Mouse (Mus musculus): ENCODE measurements around the gene Slc30a4. TPM values are rescaled to one million over a fixed set of nuclear protein-coding genes. Genes with fewer than 3 reads are reported as not detected.

Gene Slc30a4
- polyA plus RNA-seq, 1 experiment from 2014 or later, result 12.9 TPM

- Histone ChIP-seq H3K4me1 (ENCODE audit: control insufficient read depth, insufficient read depth, low read length) (no peaks in the 10 kb centered on the region), H3K9me3 (replicated peaks; ENCODE audit: control insufficient read depth, low read length) (no peaks in the 10 kb centered on the region), H3K27ac (replicated peaks; ENCODE audit: low read depth, low read length) (no peak overlapping the region), H3K4me2 (ENCODE audit: low read depth, low read length) (no peak overlapping the region), H3K9ac (replicated peaks; ENCODE audit: low read length) (no peak overlapping the region), H3K36me3 (replicated peaks; ENCODE audit: control insufficient read depth, insufficient read depth, low read depth, low read length) (no peaks in the 10 kb centered on the region), H3K27me3 (ENCODE audit: control insufficient read depth, insufficient read depth, low read length) (no peaks in the 10 kb centered on the region), H3K4me3 (ENCODE audit: low read depth, low read length) (no peak overlapping the region)
- 63% methylated on average over 1 of the region's 1 CpGs for WGBS
- DNase-seq (ENCODE audit: low spot score), result no peak
- ATAC-seq (replicated peaks; ENCODE audit: insufficient number of reproducible peaks, low FRiP score, low TSS enrichment, low read depth), result no peak
Measured at GRCm38 (mm10) chr2:122719232-122719631, 16.8 kb upstream of the Slc30a4 start.

DNA sequence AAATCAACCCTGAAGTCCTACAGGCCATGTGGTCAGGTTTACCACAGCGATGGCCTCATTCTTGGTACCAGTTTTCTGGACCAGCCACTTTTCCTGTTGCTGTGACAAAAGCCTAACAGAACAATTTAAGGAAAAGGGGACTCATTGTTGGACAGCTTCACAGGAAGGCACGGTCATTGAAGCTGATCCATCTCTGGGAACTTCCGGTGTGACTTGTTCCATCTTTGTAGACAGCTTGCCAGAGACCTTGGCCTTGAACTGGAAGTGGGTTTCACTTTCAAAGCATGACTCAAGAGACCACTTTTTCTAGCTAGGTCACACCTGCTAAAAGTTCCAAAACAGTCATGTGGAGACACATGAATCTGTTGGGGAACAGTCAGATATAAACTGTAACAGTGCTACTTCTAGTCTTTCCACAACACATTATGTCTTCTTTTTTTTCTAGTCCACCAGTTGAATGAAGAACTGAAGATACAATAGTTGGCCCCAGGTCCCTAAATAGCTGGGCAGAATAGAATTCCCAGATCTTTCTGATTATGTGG is 13.9 kb upstream of the Slc30a4 start:
- 85% methylated on average over 3 of the region's 3 CpGs for WGBS
- no peak overlapping the region for H3K9ac ChIP-seq (replicated peaks; ENCODE audit: low read length)
- ATAC-seq (replicated peaks; ENCODE audit: insufficient number of reproducible peaks, low FRiP score, low TSS enrichment, low read depth) (no peak), DNase-seq (ENCODE audit: low spot score) (no peak)
- H3K27ac ChIP-seq (replicated peaks; ENCODE audit: low read depth, low read length), result no peak overlapping the region
- no peaks in the 10 kb centered on the region for H3K27me3 ChIP-seq (ENCODE audit: control insufficient read depth, insufficient read depth, low read length)
- H3K4me3 ChIP-seq (ENCODE audit: low read depth, low read length), result no peak overlapping the region
- no peaks in the 10 kb centered on the region for H3K36me3 ChIP-seq (replicated peaks; ENCODE audit: control insufficient read depth, insufficient read depth, low read depth, low read length)
- H3K9me3 ChIP-seq (replicated peaks; ENCODE audit: control insufficient read depth, low read length), result no peaks in the 10 kb centered on the region
- H3K4me1 ChIP-seq (ENCODE audit: control insufficient read depth, insufficient read depth, low read length), result no peaks in the 10 kb centered on the region
- no peak overlapping the region for H3K4me2 ChIP-seq (ENCODE audit: low read depth, low read length)

DNA sequence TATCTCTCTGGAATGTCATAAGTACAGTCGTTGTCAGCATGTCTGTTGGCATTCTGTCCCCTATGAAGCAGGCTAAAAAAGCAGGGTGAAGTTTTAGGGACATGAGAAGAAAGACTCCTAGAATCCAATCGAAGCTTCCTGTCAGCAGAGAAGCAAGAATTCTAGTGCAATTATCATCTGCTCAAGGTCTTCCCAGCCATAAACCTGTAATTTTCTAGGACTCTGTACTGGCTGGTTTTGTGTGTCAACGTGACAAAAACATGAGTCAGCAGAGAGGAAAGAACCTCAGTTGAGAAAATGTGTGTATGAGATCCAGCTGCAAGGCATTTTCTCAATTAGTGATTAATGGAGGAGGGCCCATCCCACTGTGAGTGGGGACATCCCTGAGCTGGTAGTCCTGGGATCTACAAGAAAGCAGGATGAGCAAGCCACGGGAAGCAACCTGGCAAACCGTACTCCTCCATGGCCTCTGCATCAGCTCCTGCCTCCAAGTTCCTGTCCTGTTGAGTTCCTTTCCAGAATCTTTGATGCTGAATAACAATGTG is 12.8 kb upstream of the Slc30a4 start:
- H3K4me2 ChIP-seq (ENCODE audit: low read depth, low read length), result no peak overlapping the region
- H3K27ac ChIP-seq (replicated peaks; ENCODE audit: low read depth, low read length), result no peak overlapping the region
- H3K27me3 ChIP-seq (ENCODE audit: control insufficient read depth, insufficient read depth, low read length), result no peaks in the 10 kb centered on the region
- H3K36me3 ChIP-seq (replicated peaks; ENCODE audit: control insufficient read depth, insufficient read depth, low read depth, low read length), result no peaks in the 10 kb centered on the region
- DNase-seq (ENCODE audit: low spot score) (no peak), ATAC-seq (replicated peaks; ENCODE audit: insufficient number of reproducible peaks, low FRiP score, low TSS enrichment, low read depth) (no peak)
- H3K4me3 ChIP-seq (ENCODE audit: low read depth, low read length), result no peak overlapping the region
- 73% methylated on average over 5 of the region's 5 CpGs for WGBS
- H3K4me1 ChIP-seq (ENCODE audit: control insufficient read depth, insufficient read depth, low read length), result no peaks in the 10 kb centered on the region
- no peaks in the 10 kb centered on the region for H3K9me3 ChIP-seq (replicated peaks; ENCODE audit: control insufficient read depth, low read length)
- H3K9ac ChIP-seq (replicated peaks; ENCODE audit: low read length), result no peak overlapping the region

DNA sequence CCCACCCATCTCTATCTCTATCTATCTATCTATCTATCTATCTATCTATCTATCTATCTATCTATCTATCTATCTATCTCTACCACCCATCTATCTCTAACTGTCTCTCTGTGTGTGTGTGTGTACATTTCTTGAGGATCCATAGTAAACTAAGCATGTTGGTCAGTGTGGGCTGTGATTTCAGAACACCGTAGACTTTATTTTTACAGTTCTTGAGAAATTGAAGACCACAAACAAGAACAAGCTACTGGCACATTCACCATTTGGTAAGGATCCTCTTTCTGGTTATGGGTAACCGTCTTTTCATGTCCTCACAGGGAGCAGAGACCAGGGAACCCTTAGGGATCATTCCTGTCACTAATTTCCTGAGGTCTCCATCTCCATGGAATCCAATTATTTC is 10.4 kb upstream of the Slc30a4 start:
- H3K4me3 ChIP-seq (ENCODE audit: low read depth, low read length), result no peak overlapping the region
- H3K9me3 ChIP-seq (replicated peaks; ENCODE audit: control insufficient read depth, low read length), result no peaks in the 10 kb centered on the region
- ATAC-seq (replicated peaks; ENCODE audit: insufficient number of reproducible peaks, low FRiP score, low TSS enrichment, low read depth), result no peak
- H3K4me2 ChIP-seq (ENCODE audit: low read depth, low read length), result no peak overlapping the region
- no peaks in the 10 kb centered on the region for H3K36me3 ChIP-seq (replicated peaks; ENCODE audit: control insufficient read depth, insufficient read depth, low read depth, low read length)
- H3K27me3 ChIP-seq (ENCODE audit: control insufficient read depth, insufficient read depth, low read length), result no peaks in the 10 kb centered on the region
- DNase-seq (ENCODE audit: low spot score), result no peak
- H3K4me1 ChIP-seq (ENCODE audit: control insufficient read depth, insufficient read depth, low read length), result no peaks in the 10 kb centered on the region
- no peak overlapping the region for H3K27ac ChIP-seq (replicated peaks; ENCODE audit: low read depth, low read length)
- 78% methylated on average over 2 of the region's 2 CpGs for WGBS
- H3K9ac ChIP-seq (replicated peaks; ENCODE audit: low read length), result no peak overlapping the region

DNA sequence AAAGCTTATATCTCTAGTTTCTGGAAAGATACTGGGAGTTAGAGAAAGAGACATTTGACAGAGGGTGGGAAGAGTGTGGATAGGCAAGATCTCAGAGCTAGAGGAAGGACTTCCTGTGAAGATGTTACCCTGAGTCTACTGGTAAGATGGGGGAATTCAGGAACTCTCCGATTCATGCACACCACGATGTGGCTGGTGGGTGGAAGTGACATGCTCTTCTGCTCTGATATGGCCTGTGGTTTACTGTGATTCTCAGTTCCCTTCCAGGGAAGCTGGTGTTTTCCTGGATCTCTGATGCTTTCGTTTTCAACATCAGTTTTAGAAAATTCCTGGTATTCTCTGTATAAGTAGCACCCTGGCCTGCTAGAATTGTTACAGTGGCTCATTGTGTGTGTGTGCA is 9.4 kb upstream of the Slc30a4 start:
- WGBS, result 72% methylated on average over 3 of the region's 3 CpGs
- DNase-seq (ENCODE audit: low spot score), result no peak
- H3K36me3 ChIP-seq (replicated peaks; ENCODE audit: control insufficient read depth, insufficient read depth, low read depth, low read length), result no peaks in the 10 kb centered on the region
- no peaks in the 10 kb centered on the region for H3K4me1 ChIP-seq (ENCODE audit: control insufficient read depth, insufficient read depth, low read length)
- H3K9me3 ChIP-seq (replicated peaks; ENCODE audit: control insufficient read depth, low read length), result no peaks in the 10 kb centered on the region
- no peak overlapping the region for H3K9ac ChIP-seq (replicated peaks; ENCODE audit: low read length)
- H3K27ac ChIP-seq (replicated peaks; ENCODE audit: low read depth, low read length), result no peak overlapping the region
- no peak overlapping the region for H3K4me3 ChIP-seq (ENCODE audit: low read depth, low read length)
- H3K27me3 ChIP-seq (ENCODE audit: control insufficient read depth, insufficient read depth, low read length), result no peaks in the 10 kb centered on the region
- no peak for ATAC-seq (replicated peaks; ENCODE audit: insufficient number of reproducible peaks, low FRiP score, low TSS enrichment, low read depth)
- no peak overlapping the region for H3K4me2 ChIP-seq (ENCODE audit: low read depth, low read length)

DNA sequence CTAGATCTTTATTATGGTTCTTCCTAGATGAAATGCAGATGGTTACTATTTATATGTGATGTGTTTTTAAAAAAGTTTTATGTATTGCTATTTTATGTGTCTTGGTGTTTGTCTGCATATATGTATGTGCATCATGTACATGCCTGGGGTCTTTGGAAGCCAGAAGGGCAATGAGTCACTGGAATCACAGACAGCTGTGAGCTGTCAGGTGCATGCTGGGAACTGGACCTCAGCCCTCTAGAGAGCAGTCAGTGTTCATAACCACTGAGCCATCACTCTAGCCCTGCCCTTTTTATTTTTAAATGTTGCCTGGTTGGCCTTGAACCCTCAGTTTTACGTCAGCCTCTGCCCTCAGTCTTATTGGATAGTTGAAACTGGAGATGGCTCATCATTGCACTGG is 6.7 kb upstream of the Slc30a4 start:
- no peak overlapping the region for H3K27ac ChIP-seq (replicated peaks; ENCODE audit: low read depth, low read length)
- 81% methylated on average over 1 of the region's 1 CpGs for WGBS
- ATAC-seq (replicated peaks; ENCODE audit: insufficient number of reproducible peaks, low FRiP score, low TSS enrichment, low read depth), result no peak
- no peaks in the 10 kb centered on the region for H3K27me3 ChIP-seq (ENCODE audit: control insufficient read depth, insufficient read depth, low read length)
- no peaks in the 10 kb centered on the region for H3K4me1 ChIP-seq (ENCODE audit: control insufficient read depth, insufficient read depth, low read length)
- H3K4me3 ChIP-seq (ENCODE audit: low read depth, low read length), result no peak overlapping the region
- no peaks in the 10 kb centered on the region for H3K9me3 ChIP-seq (replicated peaks; ENCODE audit: control insufficient read depth, low read length)
- H3K9ac ChIP-seq (replicated peaks; ENCODE audit: low read length), result no peak overlapping the region
- no peak for DNase-seq (ENCODE audit: low spot score)
- H3K4me2 ChIP-seq (ENCODE audit: low read depth, low read length), result no peak overlapping the region
- H3K36me3 ChIP-seq (replicated peaks; ENCODE audit: control insufficient read depth, insufficient read depth, low read depth, low read length), result no peaks in the 10 kb centered on the region

GRCm38 (mm10) chr2:122708080-122708479 is 5.6 kb upstream of the Slc30a4 start:
- Histone ChIP-seq H3K36me3 (replicated peaks; ENCODE audit: control insufficient read depth, insufficient read depth, low read depth, low read length) (no peaks in the 10 kb centered on the region), H3K27me3 (ENCODE audit: control insufficient read depth, insufficient read depth, low read length) (no peaks in the 10 kb centered on the region), H3K4me3 (ENCODE audit: low read depth, low read length) (no peak overlapping the region), H3K9ac (replicated peaks; ENCODE audit: low read length) (no peak overlapping the region), H3K27ac (replicated peaks; ENCODE audit: low read depth, low read length) (no peak overlapping the region), H3K4me2 (ENCODE audit: low read depth, low read length) (no peak overlapping the region), H3K9me3 (replicated peaks; ENCODE audit: control insufficient read depth, low read length) (no peaks in the 10 kb centered on the region), H3K4me1 (ENCODE audit: control insufficient read depth, insufficient read depth, low read length) (no peaks in the 10 kb centered on the region)
- ATAC-seq (replicated peaks; ENCODE audit: insufficient number of reproducible peaks, low FRiP score, low TSS enrichment, low read depth) (no peak), DNase-seq (ENCODE audit: low spot score) (no peak)
- 62% methylated on average over 3 of the region's 3 CpGs for whole genome bisulfite sequencing

DNA sequence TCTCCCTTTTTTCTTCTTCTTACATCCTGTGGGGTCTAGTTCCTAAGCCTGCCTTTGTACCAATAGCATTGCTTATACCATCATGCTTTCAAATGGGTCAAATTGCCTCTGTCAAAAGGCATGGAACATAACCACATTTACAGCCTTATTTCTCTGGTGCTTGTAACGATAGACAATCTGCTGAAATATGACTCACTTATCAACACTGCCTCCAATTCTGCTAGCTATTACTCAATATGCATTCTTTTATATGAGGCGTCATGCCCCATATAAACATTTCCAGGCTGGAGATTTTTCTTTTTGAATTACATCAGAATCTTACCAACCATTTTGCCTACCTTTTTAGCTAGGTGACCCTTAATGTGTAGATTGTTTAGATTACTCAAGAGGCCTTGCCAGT is 2.1 kb upstream of the Slc30a4 start:
- WGBS, result 86% methylated on average over 2 of the region's 2 CpGs
- no peak for DNase-seq (ENCODE audit: low spot score)
- no peak for ATAC-seq (replicated peaks; ENCODE audit: insufficient number of reproducible peaks, low FRiP score, low TSS enrichment, low read depth)

More for the DNA sequence above, 2.1 kb upstream of the Slc30a4 start:
- H3K9me3 ChIP-seq (replicated peaks; ENCODE audit: control insufficient read depth, low read length), result no peaks in the 10 kb centered on the region
- H3K36me3 ChIP-seq (replicated peaks; ENCODE audit: control insufficient read depth, insufficient read depth, low read depth, low read length), result no peaks in the 10 kb centered on the region
- no peaks in the 10 kb centered on the region for H3K27me3 ChIP-seq (ENCODE audit: control insufficient read depth, insufficient read depth, low read length)
- H3K4me2 ChIP-seq (ENCODE audit: low read depth, low read length), result no peak overlapping the region
- no peak overlapping the region for H3K27ac ChIP-seq (replicated peaks; ENCODE audit: low read depth, low read length)
- no peak overlapping the region for H3K4me3 ChIP-seq (ENCODE audit: low read depth, low read length)
- no peak overlapping the region for H3K9ac ChIP-seq (replicated peaks; ENCODE audit: low read length)
- H3K4me1 ChIP-seq (ENCODE audit: control insufficient read depth, insufficient read depth, low read length), result no peaks in the 10 kb centered on the region
